Mouse (Mus musculus) layer of hippocampus, adult 9-11 months (tissue): ENCODE results near the gene Tmem59.

ENCODE experiments used
- DNase-seq: peaks from one replicate; pipeline ENCODE4 v3.0.0; 2022

Tmem59 gene

GRCm38 (mm10) chr4:107178182-107178829 lies at the start of gene Tmem59:
Gene Tmem59, plus strand, starts transcription at chr4:107178399.
- DNase-seq: peak; percentile 97

- no peak for DNase-seq
Measured at GRCm38 (mm10) chr4:107129373-107129772, 48.8 kb upstream of the Tmem59 start.

- no peak for DNase-seq
Measured at GRCm38 (mm10) chr4:107130534-107130933, 47.7 kb upstream of the Tmem59 start.

GRCm38 (mm10) chr4:107134891-107135290 lies 43.3 kb upstream of the Tmem59 start:
- DNase-seq: no peak

GRCm38 (mm10) chr4:107135663-107136062 lies 42.5 kb upstream of the Tmem59 start:
- DNase-seq: no peak

GRCm38 (mm10) chr4:107136531-107136930 lies 41.7 kb upstream of the Tmem59 start:
- DNase-seq: no peak

- no peak for DNase-seq
Measured at GRCm38 (mm10) chr4:107138948-107139835, 39.0 kb upstream of the Tmem59 start.

- DNase-seq: no peak
Measured at GRCm38 (mm10) chr4:107139836-107140631, 38.2 kb upstream of the Tmem59 start.

- no peak for DNase-seq
Measured at GRCm38 (mm10) chr4:107143511-107143910, 34.7 kb upstream of the Tmem59 start.

- DNase-seq: peak; percentile 39
Measured at GRCm38 (mm10) chr4:107150991-107151390, 27.2 kb upstream of the Tmem59 start.

GRCm38 (mm10) chr4:107152571-107152970 lies 25.6 kb upstream of the Tmem59 start:
- no peak for DNase-seq

- no peak for DNase-seq
Measured at GRCm38 (mm10) chr4:107156983-107157401, 21.2 kb upstream of the Tmem59 start.

GRCm38 (mm10) chr4:107159166-107159773 lies 18.9 kb upstream of the Tmem59 start:
- DNase-seq: no peak

GRCm38 (mm10) chr4:107160181-107160580 lies 18.0 kb upstream of the Tmem59 start:
- DNase-seq: no peak

- peak; percentile 42 for DNase-seq
Measured at GRCm38 (mm10) chr4:107163341-107163740, 14.9 kb upstream of the Tmem59 start.

GRCm38 (mm10) chr4:107163756-107164587 lies 14.2 kb upstream of the Tmem59 start:
- peak; percentile 65 for DNase-seq

- no peak for DNase-seq
Measured at GRCm38 (mm10) chr4:107166700-107167099, 11.5 kb upstream of the Tmem59 start.

GRCm38 (mm10) chr4:107167798-107168197 lies 10.4 kb upstream of the Tmem59 start:
- no peak for DNase-seq

GRCm38 (mm10) chr4:107177506-107177905 lies 693 bp upstream of the Tmem59 start:
- no peak for DNase-seq

GRCm38 (mm10) chr4:107178830-107179490 lies 761 bp downstream of the Tmem59 start, which contains the start of gene Tceanc2:
Gene Tceanc2, minus strand, starts transcription at chr4:107179116.
- DNase-seq: peak; percentile 41

- no peak for DNase-seq
Measured at GRCm38 (mm10) chr4:107179561-107179960, 1.4 kb downstream of the Tmem59 start.
